Mouse (Mus musculus) hindbrain, embryonic 15.5 days (tissue): ENCODE data around the gene Hist1h1a. TPM values are rescaled to one million over a fixed set of nuclear protein-coding genes. Genes with fewer than 3 reads are reported as not detected.
"Not testable (repeated sequence)": the region's sequence is repeated elsewhere in the genome, so short reads cannot be mapped to it uniquely, and the experiment has no call there.

Experiments
- ATAC-seq: fragments of 200-750 bp; cut with Nextera tagmentation; 2 replicates; pipeline ENCODE4 v1.8.0; 2017; ENCODE audit warnings: low read depth, moderate number of reproducible peaks, moderate TSS enrichment; ENCODE audit not compliant: low FRiP score
- H3K27ac ChIP-seq: fragments of 300-500 bp; sonication (generic); replicated peaks from 2 replicates; pipeline ENCODE4 v1.5.1; 2015; ENCODE audit warnings: mild to moderate bottlenecking, inconsistent platforms
- H3K27me3 ChIP-seq: fragments of 300-500 bp; sonication (generic); 2 replicates; pipeline ENCODE4 v1.6.1; 2015; ENCODE audit warnings: control low read depth, inconsistent platforms
- H3K36me3 ChIP-seq: fragments of 300-500 bp; sonication (generic); 2 replicates; pipeline ENCODE4 v1.6.1; 2015; ENCODE audit warnings: control low read depth, inconsistent platforms
- H3K4me1 ChIP-seq: fragments of 300-500 bp; sonication (generic); replicated peaks from 2 replicates; pipeline ENCODE4 v1.6.1; 2015; ENCODE audit warnings: control low read depth, inconsistent platforms
- H3K4me2 ChIP-seq: fragments of 300-500 bp; sonication (generic); 2 replicates; pipeline ENCODE4 v1.6.1; 2015; ENCODE audit warnings: moderate library complexity, mild to moderate bottlenecking, inconsistent platforms
- H3K4me3 ChIP-seq: fragments of 300-500 bp; sonication (generic); 2 replicates; pipeline ENCODE4 v1.5.1; 2015; ENCODE audit warnings: mild to moderate bottlenecking, inconsistent platforms
- H3K9ac ChIP-seq: fragments of 300-500 bp; sonication (generic); 2 replicates; pipeline ENCODE4 v1.6.1; 2015; ENCODE audit warnings: inconsistent platforms
- H3K9me3 ChIP-seq: fragments of 300-500 bp; sonication (generic); 2 replicates; pipeline ENCODE4 v1.6.1; 2016; ENCODE audit warnings: control low read depth, inconsistent platforms
- WGBS: fragments of 180-500 bp; shearing (Covaris S2); methylation state at CpG from one replicate; pipeline ENCODE4 v1.1.7; 2015; 5-methylcytosine and 5-hydroxymethylcytosine counted together
- polyA plus RNA-seq: library from polyadenylated mRNA; unstranded; fragments of >200 nt; fragmentation: Nextera tagmentation; extraction: Ambion mirVana; gene quantifications from 2 replicates; pipeline ENCODE4 v1.2.1, GENCODE M21; 2015

Hist1h1a gene
- polyA plus RNA-seq, 1 experiment from 2014 or later = 0.84 TPM

DNA sequence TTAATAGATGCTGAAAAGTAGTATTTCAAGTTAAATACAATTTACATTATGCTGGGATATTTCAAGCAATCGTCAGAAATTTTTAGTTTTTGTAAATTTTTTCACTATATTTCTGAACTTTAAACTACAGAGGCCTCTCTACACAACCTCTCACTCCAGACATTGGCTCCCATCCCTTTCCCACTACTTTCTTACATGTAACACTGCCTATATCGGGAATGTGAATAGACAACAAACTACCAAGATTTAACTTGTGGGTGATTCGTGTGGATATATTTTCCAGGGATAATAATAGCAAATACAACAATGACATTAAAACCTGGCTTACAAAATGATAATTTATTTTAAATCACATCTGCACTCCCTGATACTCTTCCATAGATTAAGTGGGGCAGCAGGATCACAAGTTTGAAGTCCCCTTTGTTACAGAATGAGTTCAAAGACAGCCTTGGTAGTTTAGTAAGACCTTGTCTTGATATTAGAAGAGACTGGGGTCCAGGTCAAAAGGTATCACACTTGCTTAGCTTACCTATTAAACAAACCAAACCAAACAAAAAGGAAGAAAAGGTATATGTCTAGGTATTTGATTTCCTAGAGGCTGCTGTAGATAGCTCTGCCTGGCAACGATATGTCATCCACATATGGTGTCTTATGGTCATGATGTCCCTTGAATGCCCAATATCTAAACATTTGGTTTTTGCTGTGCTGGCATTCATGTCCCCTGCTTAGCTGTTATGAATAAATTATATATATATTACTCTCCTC lies 10.0 kb upstream of the Hist1h1a start:
- Histone ChIP-seq H3K4me3 (no peak overlapping the region), H3K4me2 (0 out of 2 replicates have a peak overlapping the region, but pooled peaks have one; percentile 87)
- no peak for ATAC-seq

DNA sequence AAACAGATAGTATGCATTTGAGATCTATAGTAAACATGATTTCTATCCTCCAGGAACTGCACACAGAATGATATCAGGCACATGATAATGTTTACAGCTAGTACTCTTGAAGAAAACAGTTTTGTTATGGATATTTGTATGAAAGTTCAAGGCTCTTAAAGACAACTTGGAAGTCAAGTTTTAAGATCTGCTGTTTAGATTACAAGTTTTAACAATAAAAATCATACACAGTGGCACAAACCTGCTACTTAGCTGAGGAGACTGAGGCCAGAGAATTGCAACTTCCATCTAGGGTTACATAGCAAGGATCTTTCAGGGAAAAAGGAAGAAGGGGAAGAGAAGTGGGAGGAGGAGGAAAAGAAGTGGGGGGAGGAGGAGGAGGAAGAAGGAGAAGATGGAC lies 8.5 kb upstream of the Hist1h1a start:
- Histone ChIP-seq H3K4me1 (peaks cover 19% of the 10 kb centered on the region), H3K9ac (no peak overlapping the region), H3K4me3 (no peak overlapping the region), H3K36me3 (no peaks in the 10 kb centered on the region), H3K4me2 (no peak overlapping the region), H3K27me3 (no peaks in the 10 kb centered on the region), H3K9me3 (no peaks in the 10 kb centered on the region), H3K27ac (no peak overlapping the region)
- no peak for ATAC-seq

More for the DNA sequence above, 10.0 kb upstream of the Hist1h1a start:
- no peaks in the 10 kb centered on the region for H3K9me3 ChIP-seq
- H3K27ac ChIP-seq = no peak overlapping the region
- WGBS = 64% methylated on average over 4 of the region's 4 CpGs
- peaks cover 15% of the 10 kb centered on the region for H3K4me1 ChIP-seq
- no peaks in the 10 kb centered on the region for H3K36me3 ChIP-seq
- H3K27me3 ChIP-seq = no peaks in the 10 kb centered on the region
- no peak overlapping the region for H3K9ac ChIP-seq

DNA sequence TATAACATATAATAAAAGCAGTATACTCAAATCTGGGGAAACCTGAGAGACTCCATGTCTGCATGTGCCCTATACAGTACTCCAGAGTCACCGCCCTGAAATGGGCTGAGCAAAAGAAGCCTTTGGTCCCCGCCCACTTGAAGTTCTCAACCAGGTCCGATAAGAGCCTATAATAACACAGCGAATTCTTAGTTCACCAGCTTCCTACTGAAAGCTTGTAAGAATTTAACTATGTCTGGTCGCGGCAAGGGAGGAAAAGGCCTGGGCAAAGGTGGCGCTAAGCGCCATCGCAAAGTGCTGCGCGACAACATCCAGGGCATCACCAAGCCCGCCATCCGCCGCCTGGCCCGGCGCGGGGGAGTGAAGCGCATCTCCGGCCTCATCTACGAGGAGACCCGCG lies 6.7 kb upstream of the Hist1h1a start, which contains the start of gene Hist1h4b:
Gene Hist1h4b (plus strand): TSS at position 224 of the 400 bp plus-strand sequence.
- peaks cover 24% of the 10 kb centered on the region for H3K4me1 ChIP-seq
- peak within 1 kb of the TSS; percentile 90 for H3K27ac ChIP-seq
- H3K36me3 ChIP-seq = no peaks in the 10 kb centered on the region
- peak within 1 kb of the TSS; percentile 28 for H3K9ac ChIP-seq
- peak within 1 kb of the TSS; percentile 73 for H3K4me2 ChIP-seq
- under 1% methylated on average over 20 of the region's 22 CpGs for WGBS
- H3K9me3 ChIP-seq = no peaks in the 10 kb centered on the region
- H3K4me3 ChIP-seq = peak within 1 kb of the TSS; percentile 42
- no peaks in the 10 kb centered on the region for H3K27me3 ChIP-seq
- peak; percentile 78 for ATAC-seq

DNA sequence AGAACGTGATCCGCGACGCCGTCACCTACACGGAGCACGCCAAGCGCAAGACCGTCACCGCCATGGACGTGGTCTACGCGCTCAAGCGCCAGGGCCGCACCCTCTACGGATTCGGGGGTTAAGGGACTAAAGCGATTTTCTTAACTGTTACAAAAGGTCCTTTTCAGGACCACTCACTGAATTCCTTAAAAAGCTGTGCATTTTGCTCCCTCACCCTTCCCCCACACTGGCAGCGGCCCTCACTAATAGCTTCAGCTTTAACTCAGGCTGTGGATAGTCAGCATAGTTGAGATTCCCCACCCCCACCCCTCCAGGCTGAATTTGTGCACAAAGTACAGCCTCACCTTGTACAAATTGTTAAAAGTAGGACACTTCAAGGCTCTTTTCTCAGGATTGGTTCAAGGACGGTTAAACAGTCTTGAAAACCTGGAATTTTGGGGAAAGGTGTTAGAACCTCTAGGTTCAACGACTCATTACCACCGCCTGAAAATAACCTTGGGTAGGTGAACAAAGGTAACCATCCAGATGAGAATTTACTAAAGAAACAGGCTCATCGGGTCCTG lies 6.2 kb upstream of the Hist1h1a start:
- Histone ChIP-seq H3K9ac (peak overlapping the region; percentile 28), H3K36me3 (no peaks in the 10 kb centered on the region), H3K27me3 (no peaks in the 10 kb centered on the region), H3K4me1 (peaks cover 25% of the 10 kb centered on the region), H3K4me3 (peak overlapping the region; percentile 42), H3K27ac (peak overlapping the region; percentile 90), H3K4me2 (peak overlapping the region; percentile 73), H3K9me3 (no peaks in the 10 kb centered on the region)
- no peak for ATAC-seq
- WGBS = 1% methylated on average over 22 of the region's 23 CpGs

DNA sequence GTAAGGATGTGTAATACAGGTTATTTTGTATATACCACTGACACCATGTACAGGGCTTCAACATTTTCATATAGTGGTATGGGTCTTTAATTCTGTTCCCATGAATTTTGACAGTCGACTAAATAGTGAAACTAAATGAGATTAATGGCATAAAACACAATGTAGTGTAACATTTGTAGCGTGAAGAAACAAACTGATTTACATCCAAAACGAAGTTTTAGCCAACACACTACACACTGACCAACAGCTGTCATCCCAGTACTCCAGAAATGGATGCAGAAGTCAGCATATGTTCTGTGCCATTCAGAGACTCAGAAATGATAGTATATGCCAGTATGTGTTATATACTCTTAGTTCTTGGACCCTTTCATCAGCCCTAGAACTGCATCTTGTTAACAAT lies 5.5 kb upstream of the Hist1h1a start:
- H3K4me2 ChIP-seq = peak overlapping the region; percentile 73; the same call in 1 of the 2 replicates
- H3K9me3 ChIP-seq = no peaks in the 10 kb centered on the region
- WGBS = 49% methylated on average over 3 of the region's 3 CpGs
- no peak overlapping the region for H3K27ac ChIP-seq
- no peak overlapping the region for H3K9ac ChIP-seq
- peaks cover 22% of the 10 kb centered on the region for H3K4me1 ChIP-seq
- no peak for ATAC-seq
- no peak overlapping the region for H3K4me3 ChIP-seq
- no peaks in the 10 kb centered on the region for H3K36me3 ChIP-seq
- no peaks in the 10 kb centered on the region for H3K27me3 ChIP-seq

DNA sequence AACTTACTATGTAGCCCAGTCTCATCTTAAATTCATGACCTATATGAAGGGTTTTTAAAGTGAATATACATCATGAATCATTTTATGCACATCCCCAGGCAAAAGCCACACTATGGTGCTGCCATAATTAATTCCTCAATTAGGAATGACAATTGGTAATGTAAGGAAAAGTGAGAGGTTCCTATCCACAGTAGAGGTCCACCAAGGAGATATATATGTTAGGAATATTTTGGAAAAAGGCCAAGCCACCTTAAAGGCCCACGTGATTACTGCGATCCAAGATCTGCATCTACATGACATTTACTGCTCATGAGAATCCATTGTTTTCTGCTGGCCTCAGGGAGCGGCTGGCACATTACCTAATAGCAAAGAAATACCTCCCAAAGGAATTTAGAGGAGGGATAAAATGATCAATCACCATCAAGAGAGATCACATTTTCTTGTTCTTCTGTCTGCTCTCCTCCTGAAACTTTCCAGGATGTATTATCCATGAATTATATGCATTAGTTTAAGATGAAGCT lies 4.2 kb upstream of the Hist1h1a start:
- Histone ChIP-seq H3K9ac (no peak overlapping the region), H3K4me3 (no peak overlapping the region), H3K4me1 (peaks cover 32% of the 10 kb centered on the region), H3K9me3 (no peaks in the 10 kb centered on the region), H3K27me3 (no peaks in the 10 kb centered on the region), H3K27ac (no peak overlapping the region), H3K36me3 (no peaks in the 10 kb centered on the region), H3K4me2 (no peak overlapping the region; the same call in 1 of the 2 replicates)
- WGBS = 61% methylated on average over 3 of the region's 3 CpGs
- ATAC-seq = no peak

DNA sequence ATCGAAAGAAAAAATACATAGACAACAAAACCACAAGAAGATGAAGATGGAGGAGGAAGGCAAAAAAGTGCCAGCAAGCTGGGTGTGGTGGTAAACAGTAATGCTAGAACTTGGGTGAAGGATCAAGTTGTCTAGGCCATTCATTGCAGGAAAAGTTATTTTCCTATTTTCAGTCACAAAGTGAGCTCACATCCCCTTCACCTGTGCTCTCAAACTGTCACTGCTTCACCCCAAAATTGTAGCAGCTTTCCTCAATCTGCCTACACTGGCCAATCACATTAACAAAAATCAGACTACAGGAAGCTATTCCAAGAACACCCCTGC lies 3.6 kb upstream of the Hist1h1a start:
- H3K4me1 ChIP-seq = peaks cover 37% of the 10 kb centered on the region
- ATAC-seq = no peak
- H3K9ac ChIP-seq = peak overlapping the region; percentile 50; the same call in 1 of the 2 replicates
- WGBS = 71% methylated on average over 1 of the region's 1 CpGs
- H3K27me3 ChIP-seq = no peaks in the 10 kb centered on the region
- H3K4me3 ChIP-seq = peak overlapping the region; percentile 56
- H3K27ac ChIP-seq = peak overlapping the region; percentile 87; the same call in 1 of the 2 replicates
- H3K36me3 ChIP-seq = no peaks in the 10 kb centered on the region
- H3K4me2 ChIP-seq = peak overlapping the region; percentile 87
- no peaks in the 10 kb centered on the region for H3K9me3 ChIP-seq

DNA sequence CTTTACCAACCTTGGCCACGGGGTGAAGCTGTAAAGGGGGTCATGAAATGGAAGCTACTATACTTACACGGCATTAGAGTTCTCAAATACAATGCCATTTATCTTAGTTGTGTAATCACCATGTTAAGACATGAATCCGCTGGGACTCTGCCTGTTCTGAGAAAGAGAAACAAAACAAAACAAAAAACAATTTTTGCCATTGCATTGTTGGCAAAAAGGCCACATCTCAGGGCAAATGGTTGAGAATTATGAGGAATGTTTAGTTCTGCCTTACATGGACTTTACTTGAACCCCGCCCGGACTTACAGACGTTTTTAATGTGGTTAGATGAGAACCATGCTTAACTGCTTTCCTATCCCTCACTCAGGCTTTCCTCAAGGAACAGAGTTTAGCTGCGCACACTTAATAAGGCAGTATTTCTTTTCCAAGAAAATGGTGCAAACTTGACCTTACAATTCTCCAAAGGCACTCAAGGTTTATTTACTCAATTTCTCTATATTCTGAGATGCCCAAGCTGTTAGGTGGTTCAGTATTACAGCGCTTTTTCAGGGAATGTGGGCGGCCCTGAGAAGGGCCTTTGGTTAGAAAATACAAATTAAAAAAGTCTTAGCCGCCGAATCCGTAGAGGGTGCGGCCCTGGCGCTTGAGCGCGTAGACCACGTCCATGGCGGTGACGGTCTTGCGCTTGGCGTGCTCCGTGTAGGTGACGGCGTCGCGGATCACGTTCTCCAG lies 3.1 kb upstream of the Hist1h1a start:
- peak overlapping the region; percentile 87 for H3K4me2 ChIP-seq
- WGBS = 2% methylated on average over 22 of the region's 27 CpGs
- H3K4me3 ChIP-seq = peak overlapping the region; percentile 56
- H3K27ac ChIP-seq = peak overlapping the region; percentile 87
- no peaks in the 10 kb centered on the region for H3K36me3 ChIP-seq
- no peaks in the 10 kb centered on the region for H3K27me3 ChIP-seq
- peak; percentile 21; the same call in 1 of the 2 replicates for ATAC-seq
- H3K9ac ChIP-seq = peak overlapping the region; percentile 50
- H3K4me1 ChIP-seq = peaks cover 37% of the 10 kb centered on the region
- no peaks in the 10 kb centered on the region for H3K9me3 ChIP-seq

DNA sequence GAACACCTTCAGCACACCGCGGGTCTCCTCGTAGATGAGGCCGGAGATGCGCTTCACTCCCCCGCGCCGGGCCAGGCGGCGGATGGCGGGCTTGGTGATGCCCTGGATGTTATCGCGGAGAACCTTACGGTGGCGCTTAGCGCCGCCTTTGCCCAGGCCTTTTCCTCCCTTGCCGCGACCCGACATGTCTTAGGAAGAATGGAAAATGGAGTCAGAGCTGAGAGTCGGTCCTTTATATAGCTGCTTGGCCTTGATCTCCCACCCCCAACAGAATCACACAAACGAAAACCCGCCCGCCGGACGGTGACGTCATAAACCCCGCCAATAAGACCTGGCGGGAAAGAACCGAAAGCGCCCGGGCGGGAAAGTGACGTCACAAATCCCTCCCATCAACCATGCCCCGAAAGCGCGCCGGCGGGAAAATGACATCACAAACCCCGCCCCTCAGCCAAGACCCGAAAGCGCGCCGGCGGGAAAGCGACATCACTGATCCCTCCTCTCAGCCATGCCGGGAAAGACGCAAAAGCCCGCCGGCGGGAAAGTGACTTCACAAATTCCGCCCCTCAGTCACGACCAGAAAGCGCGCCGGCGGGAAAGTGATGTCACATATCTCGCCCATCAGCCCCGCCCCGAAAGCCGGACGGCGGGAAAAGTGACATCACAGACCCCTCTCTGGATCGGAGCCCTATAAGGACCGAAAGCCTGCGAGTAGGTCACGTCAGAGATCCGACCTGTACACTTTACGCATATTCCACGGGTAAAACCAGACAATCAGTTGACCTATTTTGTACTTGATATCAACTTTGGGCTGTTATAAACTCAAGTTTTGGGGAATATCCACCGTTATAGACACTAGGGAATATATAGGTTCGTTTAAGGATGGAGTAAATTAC lies 2.2 kb upstream of the Hist1h1a start, which contains the start of gene Hist1h4a:
Gene Hist1h4a (minus strand): TSS at position 259 of the 893 bp plus-strand sequence.
- under 1% methylated on average over 68 of the region's 72 CpGs for whole genome bisulfite sequencing
- peaks cover 37% of the 10 kb centered on the region for H3K4me1 ChIP-seq
- peak within 1 kb of the TSS; percentile 87 for H3K4me2 ChIP-seq
- H3K36me3 ChIP-seq = no peaks in the 10 kb centered on the region
- peak within 1 kb of the TSS; percentile 50 for H3K9ac ChIP-seq
- ATAC-seq = peak; percentile 84
- peak within 1 kb of the TSS; percentile 87 for H3K27ac ChIP-seq
- peak within 1 kb of the TSS; percentile 56 for H3K4me3 ChIP-seq
- no peaks in the 10 kb centered on the region for H3K27me3 ChIP-seq
- H3K9me3 ChIP-seq = no peaks in the 10 kb centered on the region

DNA sequence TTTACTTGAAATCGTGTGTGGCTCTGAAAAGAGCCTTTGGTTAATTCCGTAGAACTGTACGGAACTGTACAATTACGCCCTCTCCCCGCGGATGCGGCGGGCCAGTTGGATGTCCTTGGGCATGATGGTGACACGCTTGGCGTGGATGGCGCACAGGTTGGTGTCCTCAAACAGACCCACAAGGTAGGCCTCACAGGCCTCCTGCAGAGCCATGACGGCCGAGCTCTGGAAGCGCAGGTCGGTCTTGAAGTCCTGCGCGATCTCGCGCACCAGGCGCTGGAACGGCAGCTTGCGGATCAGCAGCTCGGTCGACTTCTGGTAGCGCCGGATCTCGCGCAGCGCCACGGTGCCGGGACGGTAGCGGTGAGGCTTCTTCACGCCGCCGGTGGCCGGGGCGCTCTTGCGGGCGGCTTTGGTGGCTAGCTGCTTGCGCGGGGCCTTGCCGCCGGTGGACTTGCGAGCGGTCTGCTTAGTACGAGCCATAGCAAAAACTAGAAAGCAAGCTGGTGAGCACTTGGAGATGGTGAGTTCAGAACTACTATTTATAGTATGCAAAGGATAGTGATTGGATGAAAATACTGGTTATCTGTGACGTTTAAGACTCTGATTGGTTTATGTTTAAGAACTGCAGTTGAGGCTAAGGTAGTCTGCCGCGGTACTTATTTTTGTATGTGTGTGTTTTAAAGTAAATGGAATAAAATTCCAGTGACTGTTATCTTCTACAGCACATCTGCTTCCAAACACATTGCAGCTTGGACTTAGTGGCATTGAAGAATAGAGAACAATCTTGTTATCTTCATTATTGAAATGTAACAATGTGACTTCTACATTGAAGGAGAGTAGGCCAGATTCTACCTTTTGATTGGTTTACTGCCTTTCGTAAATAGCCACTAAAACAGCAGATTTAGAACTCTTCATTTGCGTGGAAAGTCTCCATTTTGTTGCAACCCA lies 1.3 kb upstream of the Hist1h1a start, which contains the start of gene Hist1h3a:
Gene Hist1h3a (minus strand): TSS at position 516 of the 951 bp plus-strand sequence.
- not testable (repeated sequence) for H3K36me3 ChIP-seq, H3K9me3 ChIP-seq, H3K27me3 ChIP-seq
- Histone ChIP-seq H3K4me2 (peak within 1 kb of the TSS; percentile 87), H3K27ac (peak within 1 kb of the TSS; percentile 87), H3K4me3 (peak within 1 kb of the TSS; percentile 56), H3K4me1 (peaks cover 36% of the 10 kb centered on the region), H3K9ac (peak within 1 kb of the TSS; percentile 35)
- peak; percentile 72 for ATAC-seq
- WGBS = under 1% methylated on average over 36 of the region's 52 CpGs
